In genomic region chr9:47946226-47946625, GRCm38 (mm10) we compare ENCODE assay signal across 29 mouse cellular contexts.
"Had no signal": no experiment of that assay in that cellular context is flagged by ENCODE, and none has a peak within 500 bp of the region (broad histone marks: within the 10 kb centered on the region; RNA-seq: fewer than 3 reads in every experiment).

No protein-coding gene starts in this region.

- DNase-seq: heart, postnatal 14 days; heart, postnatal 36 days; heart, postnatal 4 days; kidney, adult 11 months; kidney, adult 18-20 months; kidney, adult 2 months; kidney, adult 8-10 months; kidney, adult 9 months; kidney, postnatal 10 days; kidney, postnatal 14 days; kidney, postnatal 25 days; kidney, postnatal 36 days; kidney, postnatal 4 days; layer of hippocampus, adult 9-11 months; layer of hippocampus, postnatal 36 days had no signal

- H3K27me3 ChIP-seq: heart, embryonic 12.5 days; heart, embryonic 13.5 days; heart, embryonic 15.5 days; hindbrain, embryonic 15.5 days; intestine, embryonic 15.5 days; kidney, embryonic 15.5 days had no signal

- H3K9me3 ChIP-seq: heart, embryonic 12.5 days; heart, embryonic 13.5 days; heart, embryonic 15.5 days; hindbrain, embryonic 10.5 days; hindbrain, embryonic 12.5 days; hindbrain, embryonic 13.5 days; hindbrain, embryonic 15.5 days; intestine, embryonic 15.5 days; kidney, embryonic 15.5 days had no signal

- H3K4me3 ChIP-seq: heart, embryonic 12.5 days; heart, embryonic 13.5 days; heart, embryonic 15.5 days; hindbrain, embryonic 10.5 days; hindbrain, embryonic 12.5 days; hindbrain, embryonic 13.5 days; hindbrain, embryonic 15.5 days; intestine, embryonic 15.5 days; kidney, embryonic 15.5 days; layer of hippocampus, adult 2 months; left cerebral cortex, adult 2 months had no signal

- H3K27ac ChIP-seq: heart, embryonic 13.5 days; heart, embryonic 15.5 days; hindbrain, embryonic 10.5 days; hindbrain, embryonic 12.5 days; hindbrain, embryonic 13.5 days; hindbrain, embryonic 14.5 days; hindbrain, embryonic 15.5 days; hindbrain, postnatal 0 days; intestine, embryonic 15.5 days; kidney, embryonic 15.5 days; kidney, postnatal 0 days; layer of hippocampus, adult 2 months; left cerebral cortex, adult 2 months had no signal

- H3K4me1 ChIP-seq: heart, embryonic 12.5 days; heart, embryonic 15.5 days; intestine, embryonic 15.5 days had no signal

- H3K36me3 ChIP-seq: heart, embryonic 12.5 days; heart, embryonic 13.5 days; heart, embryonic 15.5 days; hindbrain, embryonic 10.5 days; hindbrain, embryonic 12.5 days; hindbrain, embryonic 13.5 days; hindbrain, embryonic 15.5 days; intestine, embryonic 15.5 days; kidney, embryonic 15.5 days had no signal
